15 mouse cellular contexts compared by ENCODE assay signal in genomic region chr5:149649499-149650178, GRCm38 (mm10). TPM values are rescaled to one million over a fixed set of nuclear protein-coding genes. Genes with fewer than 3 reads are reported as not detected.
DNase-seq lines count a peak whose midpoint lies in the region; ATAC-seq lines count a peak whose summit lies in the region.
"Had no signal": no experiment of that assay in that cellular context is flagged by ENCODE, and none has a peak within 500 bp of the region (broad histone marks: within the 10 kb centered on the region; RNA-seq: fewer than 3 reads in every experiment).

No protein-coding gene starts in this region.

- no peak overlapping the region for H3K4me2 ChIP-seq in hindbrain, embryonic 16.5 days (ENCODE audit: low read length)
- H3K4me2 ChIP-seq in midbrain, embryonic 15.5 days = no peak overlapping the region
- H3K4me2 ChIP-seq: embryonic facial prominence, embryonic 15.5 days; lung, embryonic 15.5 days; midbrain, embryonic 12.5 days had no signal

- no peaks in the 10 kb centered on the region for H3K36me3 ChIP-seq in hindbrain, embryonic 10.5 days
- no peaks in the 10 kb centered on the region for H3K36me3 ChIP-seq in hindbrain, embryonic 16.5 days (ENCODE audit: control insufficient read depth, insufficient read depth, low read length)
- H3K36me3 ChIP-seq in midbrain, embryonic 15.5 days (replicated peaks) = no peaks in the 10 kb centered on the region
- H3K36me3 ChIP-seq: embryonic facial prominence, embryonic 15.5 days; lung, embryonic 15.5 days; midbrain, embryonic 12.5 days had no signal

- H3K27me3 ChIP-seq in hindbrain, embryonic 10.5 days (ENCODE audit: insufficient read depth, poor library complexity, severe bottlenecking) = no peaks in the 10 kb centered on the region
- H3K27me3 ChIP-seq in hindbrain, embryonic 16.5 days (replicated peaks; ENCODE audit: control insufficient read depth, insufficient read depth, low read length) = no peaks in the 10 kb centered on the region
- H3K27me3 ChIP-seq in midbrain, embryonic 15.5 days (replicated peaks) = no peaks in the 10 kb centered on the region
- H3K27me3 ChIP-seq: CH12.LX; embryonic facial prominence, embryonic 15.5 days; lung, embryonic 15.5 days had no signal

- no peak for DNase-seq in hindbrain, embryonic 10.5 days (ENCODE audit: low spot score)
- DNase-seq in adrenal gland, postnatal 36 days = peak; percentile 21 to 53
- DNase-seq in lung, postnatal 36 days = no peak
- no peak for DNase-seq in cerebellum, adult 18-20 months
- DNase-seq: kidney, adult 11 months; kidney, postnatal 25 days; right cerebral cortex, adult 18-20 months had no signal

- no peak overlapping the region for H3K9ac ChIP-seq in hindbrain, embryonic 16.5 days (ENCODE audit: low read depth, low read length)
- H3K9ac ChIP-seq in midbrain, embryonic 15.5 days = no peak overlapping the region
- H3K9ac ChIP-seq: embryonic facial prominence, embryonic 15.5 days; lung, embryonic 15.5 days; midbrain, embryonic 12.5 days had no signal

- H3K27ac ChIP-seq in hindbrain, embryonic 10.5 days = peak overlapping the region; percentile 66
- no peak overlapping the region for H3K27ac ChIP-seq in hindbrain, embryonic 16.5 days (ENCODE audit: low read depth, low read length)
- H3K27ac ChIP-seq in midbrain, embryonic 15.5 days = no peak overlapping the region
- H3K27ac ChIP-seq: embryonic facial prominence, embryonic 15.5 days; lung, embryonic 15.5 days; midbrain, embryonic 12.5 days had no signal

- no peak for ATAC-seq in hindbrain, embryonic 16.5 days
- peak; percentile 36; the same call in 1 of the 2 replicates for ATAC-seq in erythroid progenitor cell, adult 5-6 weeks (replicated peaks; ENCODE audit: low FRiP score, poor library complexity, severe bottlenecking)
- peak; percentile 4; the same call in 1 of the 2 replicates for ATAC-seq in megakaryocyte, adult 5-6 weeks (ENCODE audit: poor library complexity, severe bottlenecking)
- ATAC-seq in midbrain, embryonic 15.5 days (replicated peaks) = no peak

- peaks cover 8% of the 10 kb centered on the region for H3K4me1 ChIP-seq in hindbrain, embryonic 10.5 days (replicated peaks)
- peaks cover 2% of the 10 kb centered on the region; the same call in 1 of the 2 replicates for H3K4me1 ChIP-seq in hindbrain, embryonic 16.5 days (ENCODE audit: control insufficient read depth, insufficient read depth, low read depth, low read length)
- peaks cover 22% of the 10 kb centered on the region for H3K4me1 ChIP-seq in midbrain, embryonic 15.5 days
- H3K4me1 ChIP-seq: embryonic facial prominence, embryonic 15.5 days had no signal

- 85% methylated on average over 14 of the region's 14 CpGs for WGBS in hindbrain, embryonic 10.5 days
- WGBS in hindbrain, embryonic 16.5 days = 72% methylated on average over 14 of the region's 14 CpGs
- 81% methylated on average over 14 of the region's 14 CpGs for WGBS in midbrain, embryonic 15.5 days

- H3K4me3 ChIP-seq in hindbrain, embryonic 10.5 days = no peak overlapping the region
- no peak overlapping the region for H3K4me3 ChIP-seq in hindbrain, embryonic 16.5 days (ENCODE audit: low read length)
- H3K4me3 ChIP-seq in midbrain, embryonic 15.5 days = no peak overlapping the region
- H3K4me3 ChIP-seq: embryonic facial prominence, embryonic 15.5 days; lung, embryonic 15.5 days; midbrain, embryonic 12.5 days had no signal

- H3K9me3 ChIP-seq in hindbrain, embryonic 10.5 days = no peaks in the 10 kb centered on the region
- no peaks in the 10 kb centered on the region for H3K9me3 ChIP-seq in hindbrain, embryonic 16.5 days (ENCODE audit: control insufficient read depth, low read length)
- no peaks in the 10 kb centered on the region for H3K9me3 ChIP-seq in midbrain, embryonic 15.5 days
- H3K9me3 ChIP-seq: embryonic facial prominence, embryonic 15.5 days; lung, embryonic 15.5 days; midbrain, embryonic 12.5 days had no signal

RNA-seq across cellular contexts. Expression of gene Hsph1, which starts 13.5 kb away (rescaled TPM):
- 95.4 and 120 TPM in 2 replicates for polyA plus RNA-seq in hindbrain, embryonic 10.5 days (2016; fragmentation: Nextera tagmentation; extraction: Ambion mirVana)
- 97.7 and 105 TPM in 2 replicates for polyA plus RNA-seq in hindbrain, embryonic 16.5 days (2015; fragmentation: Nextera tagmentation; extraction: Ambion mirVana)
- total RNA-seq in adrenal gland, postnatal 36 days (2021) = 100 to 1,000 TPM in 1 of 2 experiments, 10 to 100 TPM in 1; 95.9 to 367 TPM
- total RNA-seq in erythroid progenitor cell, adult 5-6 weeks (2015; ENCODE audit: low replicate concordance) = 11.2 and 36.9 TPM in 2 replicates
- 3.8 and 23.2 TPM in 2 replicates for total RNA-seq in erythroid progenitor cell, adult 5-6 weeks (2017; ENCODE audit: low replicate concordance)
- 22.9 and 29.5 TPM in 2 replicates for total RNA-seq in megakaryocyte, adult 5-6 weeks (2015)
- total RNA-seq in megakaryocyte, adult 5-6 weeks (2017) = 14.5 and 16.7 TPM in 2 replicates
- polyA plus RNA-seq in midbrain, embryonic 15.5 days (2015; fragmentation: Nextera tagmentation; extraction: Ambion mirVana) = 103 and 105 TPM in 2 replicates

RNA-seq across cellular contexts. Expression of gene B3glct, which starts 28.4 kb away (rescaled TPM):
- 11.9 and 14.9 TPM in 2 replicates for polyA plus RNA-seq in hindbrain, embryonic 10.5 days (2016; fragmentation: Nextera tagmentation; extraction: Ambion mirVana)
- polyA plus RNA-seq in hindbrain, embryonic 16.5 days (2015; fragmentation: Nextera tagmentation; extraction: Ambion mirVana) = 13.8 and 16.0 TPM in 2 replicates
- total RNA-seq in adrenal gland, postnatal 36 days (2021) = 10 to 100 TPM; 27.3 to 28.9 TPM
- total RNA-seq in erythroid progenitor cell, adult 5-6 weeks (2015; ENCODE audit: low replicate concordance) = 4.0 and 11.7 TPM in 2 replicates
- total RNA-seq in erythroid progenitor cell, adult 5-6 weeks (2017; ENCODE audit: low replicate concordance) = 5.1 and 6.7 TPM in 2 replicates
- total RNA-seq in megakaryocyte, adult 5-6 weeks (2015) = 9.7 and 10.4 TPM in 2 replicates
- 4.8 and 8.1 TPM in 2 replicates for total RNA-seq in megakaryocyte, adult 5-6 weeks (2017)
- polyA plus RNA-seq in midbrain, embryonic 15.5 days (2015; fragmentation: Nextera tagmentation; extraction: Ambion mirVana) = 14.7 and 15.7 TPM in 2 replicates

Comparison
In these comparisons a context has a peak if more than half of its experiments do, and no peak if none do; other contexts are left out.
1. DNase-seq: peak in adrenal gland, postnatal 36 days (2 of 2); none in hindbrain, embryonic 10.5 days (single experiment), lung, postnatal 36 days (single experiment) and cerebellum, adult 18-20 months (0 of 2).
2. ATAC-seq: peak in erythroid progenitor cell, adult 5-6 weeks (single experiment) and megakaryocyte, adult 5-6 weeks (single experiment); none in hindbrain, embryonic 16.5 days (single experiment) and midbrain, embryonic 15.5 days (single experiment).